Mouse (Mus musculus): Measurements from ENCODE around the gene Mtrf1l.

DNA sequence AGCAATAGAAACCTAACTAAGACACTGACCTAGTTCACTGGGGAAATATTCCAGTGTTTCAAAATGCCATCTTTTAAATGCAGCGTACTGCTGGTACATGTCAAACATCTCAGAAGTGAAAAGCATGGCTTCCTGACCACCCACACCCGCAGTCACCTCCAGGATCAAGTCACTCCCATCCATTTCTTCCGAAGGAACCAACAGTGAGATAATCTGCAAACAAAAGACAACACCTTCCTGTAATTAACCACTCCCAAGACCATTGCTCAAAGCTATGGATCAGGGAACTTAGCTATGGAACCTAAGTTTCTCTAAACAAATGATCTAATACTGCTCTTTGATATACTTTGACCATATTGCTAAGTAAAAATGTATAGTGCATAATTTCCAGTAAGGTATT is 4.9 kb downstream of the Mtrf1l start:
- TF ChIP-seq POLR2A (IDR thresholded peaks at IDR 0.05; ENCODE audit: insufficient read depth, low read depth, low read length) (no peak), CTCF (IDR thresholded peaks at IDR 0.05) (no peak), EP300 (IDR thresholded peaks at IDR 0.05; ENCODE audit: insufficient read depth, low read depth, low read length) (no peak)
